Mouse (Mus musculus) erythroblast, adult 5-6 weeks (primary cell): ENCODE results near the gene Zfp629. TPM values are rescaled to one million over a fixed set of nuclear protein-coding genes. Genes with fewer than 3 reads are reported as not detected.
A peak's percentile ranks its signal among the peaks of the same experiment; 100 is the strongest.
"Not testable (repeated sequence)": the region's sequence is repeated elsewhere in the genome, so short reads cannot be mapped to it uniquely, and the experiment has no call there.

Source experiments
- ATAC-seq: replicated peaks from 2 replicates; pipeline ENCODE4 v1.8.0; 2016; ENCODE audit warnings: moderate number of reproducible peaks, mild to moderate bottlenecking, moderate TSS enrichment, inconsistent platforms; ENCODE audit not compliant: poor library complexity, low FRiP score, severe bottlenecking
- total RNA-seq, 2 experiments: library from RNA; stranded (forward) in 1 of 2; stranded (reverse) in 1 of 2; fragments of 150-400 nt in 1 of 2; fragments of 200-764, 138-1000 nt in 1 of 2; gene quantifications; 2 replicates each; pipeline versions ENCODE4 v1.2.3 to v1.2.4; 2015 to 2017; ENCODE audit warnings: low replicate concordance in 2 of 2

Gene Zfp629
- 0.77 and 0.84 TPM in 2 replicates for total RNA-seq (2015; ENCODE audit: low replicate concordance)
- total RNA-seq (2017; ENCODE audit: low replicate concordance), result 2.0 and 3.2 TPM in 2 replicates

DNA sequence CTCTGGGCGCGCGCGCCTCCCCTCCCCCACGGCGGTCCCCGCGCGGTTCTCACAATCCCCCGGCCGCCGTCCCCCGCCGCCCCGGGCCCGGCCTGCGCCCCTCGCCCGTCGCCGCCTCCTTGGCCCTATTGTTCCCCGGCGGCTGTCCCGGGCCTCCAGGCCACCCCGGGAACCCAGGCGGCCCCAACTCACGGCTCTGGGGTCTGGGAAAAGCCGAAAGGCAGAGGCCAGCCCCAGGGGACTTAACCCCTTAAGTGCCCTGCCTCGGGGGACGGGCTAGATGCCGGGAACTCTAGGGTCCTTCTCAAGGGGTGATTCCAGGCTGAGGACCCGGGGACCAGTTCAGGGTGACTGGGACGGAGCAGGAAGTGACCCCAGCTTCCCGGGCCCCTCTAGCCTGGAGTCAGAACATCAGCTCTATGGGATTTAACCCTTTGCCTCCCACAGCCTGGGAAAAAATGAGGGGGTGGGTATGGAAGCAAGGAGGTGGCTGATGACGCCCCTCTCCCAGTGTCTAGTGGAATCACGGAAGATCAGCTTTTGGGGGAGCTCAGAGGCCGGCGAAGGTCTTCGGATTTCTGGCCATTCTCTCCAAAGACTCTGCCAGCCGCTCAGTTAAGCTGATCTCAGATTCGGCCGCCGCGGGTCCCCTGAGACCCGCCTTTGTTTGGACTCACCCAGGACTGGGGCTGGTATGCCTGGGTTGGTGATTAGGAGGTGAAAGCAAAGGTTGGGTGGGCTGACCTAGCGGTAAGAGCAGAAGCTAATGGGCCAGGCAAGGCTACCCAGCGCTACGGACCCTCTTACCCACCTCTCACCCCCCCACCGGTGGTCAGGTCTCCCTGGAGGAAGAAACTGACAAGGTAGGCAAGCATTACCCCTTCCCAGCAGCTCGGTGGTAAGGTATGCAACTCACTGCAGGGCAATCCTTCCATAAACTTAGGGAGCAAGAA is at the start of gene Zfp629:
Gene Zfp629, minus strand, starts transcription at position 907 of the 953 bp plus-strand sequence.
- ATAC-seq, result no peak

DNA sequence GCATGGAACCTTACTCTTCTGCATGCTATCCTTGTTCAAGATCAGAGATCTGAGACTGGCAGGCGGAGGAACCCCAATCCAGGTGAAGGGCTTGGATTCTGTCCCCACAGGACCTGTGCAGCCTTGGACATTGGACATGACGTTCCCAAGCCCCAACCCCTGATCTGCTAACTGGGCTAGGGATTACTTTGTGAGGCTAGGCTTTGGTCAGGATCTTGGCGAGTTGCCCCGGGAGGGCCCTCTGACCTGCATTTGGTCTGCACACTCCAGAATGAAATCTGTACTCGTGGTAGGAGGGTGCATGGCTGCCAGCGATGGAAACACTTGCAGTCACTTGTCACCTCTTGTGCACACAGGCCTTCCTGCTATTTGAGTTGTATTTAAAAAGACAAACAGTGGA is 47.3 kb upstream of the Zfp629 start:
- no peak for ATAC-seq

DNA sequence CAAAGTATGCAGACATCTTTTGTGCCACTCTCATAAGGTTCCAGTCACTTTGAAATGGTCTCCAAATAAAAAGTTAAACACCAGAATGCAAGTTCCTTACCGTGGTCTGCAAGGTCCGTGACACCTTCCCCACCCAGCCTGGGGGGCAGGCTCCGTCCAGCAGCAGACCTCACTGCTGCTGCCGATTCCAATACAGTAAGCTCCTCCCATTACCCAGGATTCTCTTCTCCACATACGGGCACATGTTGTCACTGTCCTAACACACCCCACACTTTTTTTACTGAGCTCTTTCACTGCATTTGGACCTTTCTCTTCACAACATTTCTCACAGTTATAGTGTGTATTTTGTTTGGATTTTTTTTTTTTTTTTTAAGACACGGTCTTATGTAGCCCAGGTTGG is 46.2 kb upstream of the Zfp629 start:
- ATAC-seq, result no peak

- ATAC-seq, result no peak; the same call in 1 of the 2 replicates
These were observed 45.3 kb upstream of the Zfp629 start for GRCm38 (mm10) chr7:127660882-127661281.

DNA sequence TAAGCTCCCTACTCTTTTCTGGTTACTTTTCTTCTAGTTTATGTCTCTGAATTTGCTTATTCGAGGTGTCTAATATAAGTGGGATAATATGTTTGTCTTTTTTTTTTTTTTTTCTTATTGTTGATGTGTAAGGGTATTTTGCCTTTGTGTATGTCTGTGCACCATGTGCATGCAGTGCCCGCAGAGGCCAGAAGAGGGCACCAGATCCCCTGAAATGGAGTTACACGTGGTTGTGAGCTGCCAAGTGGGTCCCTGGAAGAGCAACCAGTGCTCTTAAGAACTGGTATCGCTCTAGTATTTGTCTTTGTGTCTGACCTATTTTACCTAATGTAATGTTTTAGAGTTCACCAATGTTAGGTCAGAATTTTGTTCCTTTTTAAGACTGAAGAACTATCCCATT is 41.3 kb upstream of the Zfp629 start:
- peak; percentile 58 for ATAC-seq

DNA sequence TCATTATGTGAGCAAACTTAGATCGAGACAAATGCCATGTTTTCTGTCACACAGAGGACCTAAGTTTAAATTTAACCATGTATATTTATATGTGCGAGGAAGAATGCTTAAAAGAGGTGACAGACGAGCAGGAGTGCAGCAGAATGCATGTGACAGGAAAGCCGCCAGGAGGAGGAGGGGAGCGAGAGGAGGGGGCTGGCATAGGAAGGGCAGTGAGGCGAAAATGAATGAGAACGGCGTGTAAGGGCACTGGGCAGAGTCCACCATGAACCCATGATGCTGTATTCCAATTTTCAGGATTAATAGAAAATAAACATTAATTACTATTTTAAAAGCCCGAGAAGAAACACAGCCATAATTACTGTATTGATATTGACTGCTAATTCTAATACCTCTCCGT is 38.7 kb upstream of the Zfp629 start:
- ATAC-seq, result no peak

- ATAC-seq, result no peak
These were observed 36.5 kb upstream of the Zfp629 start for GRCm38 (mm10) chr7:127652050-127652449.

DNA sequence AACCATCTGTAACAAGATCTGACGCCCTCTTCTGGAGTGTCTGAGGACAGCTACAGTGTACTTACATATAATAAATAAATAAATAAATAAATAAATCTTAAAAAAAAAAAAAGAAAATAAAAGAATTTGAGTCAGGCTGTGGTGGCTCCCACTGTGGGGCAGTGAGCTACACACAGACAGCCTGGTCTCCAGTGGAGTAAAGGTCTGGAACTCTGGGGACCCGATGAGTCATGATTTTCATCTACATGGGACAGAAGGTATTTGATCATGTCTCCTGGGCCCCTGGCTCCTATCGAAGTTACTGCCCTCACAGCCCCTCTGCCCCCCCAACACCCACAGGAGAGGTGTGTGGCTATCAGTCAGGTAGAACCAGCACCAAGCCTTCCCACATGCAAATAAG is 36.0 kb upstream of the Zfp629 start:
- ATAC-seq, result no peak

DNA sequence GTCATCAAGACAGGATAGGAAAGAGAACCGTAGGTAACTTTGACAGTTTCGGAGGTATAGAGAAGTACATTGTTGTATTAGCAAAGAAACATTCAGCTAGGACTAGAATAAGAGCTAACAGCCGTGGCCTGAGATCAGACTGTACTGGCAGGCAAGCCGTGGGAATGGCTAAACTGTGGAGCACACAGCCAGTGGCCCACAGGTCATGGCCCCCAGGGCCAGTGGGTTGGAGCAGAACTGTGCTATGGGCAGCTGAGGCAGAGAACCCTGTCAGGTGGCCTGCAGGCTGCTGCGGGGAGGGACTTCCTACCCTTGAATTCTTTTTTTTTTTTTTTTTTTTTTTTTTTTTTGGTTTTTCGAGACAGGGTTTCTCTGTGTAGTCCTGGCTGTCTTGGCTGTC is 33.6 kb upstream of the Zfp629 start:
- ATAC-seq, result no peak

GRCm38 (mm10) chr7:127648516-127649201 is 33.1 kb upstream of the Zfp629 start:
- no peak for ATAC-seq

GRCm38 (mm10) chr7:127647576-127647975 is 32.0 kb upstream of the Zfp629 start:
- not testable (repeated sequence) for ATAC-seq

DNA sequence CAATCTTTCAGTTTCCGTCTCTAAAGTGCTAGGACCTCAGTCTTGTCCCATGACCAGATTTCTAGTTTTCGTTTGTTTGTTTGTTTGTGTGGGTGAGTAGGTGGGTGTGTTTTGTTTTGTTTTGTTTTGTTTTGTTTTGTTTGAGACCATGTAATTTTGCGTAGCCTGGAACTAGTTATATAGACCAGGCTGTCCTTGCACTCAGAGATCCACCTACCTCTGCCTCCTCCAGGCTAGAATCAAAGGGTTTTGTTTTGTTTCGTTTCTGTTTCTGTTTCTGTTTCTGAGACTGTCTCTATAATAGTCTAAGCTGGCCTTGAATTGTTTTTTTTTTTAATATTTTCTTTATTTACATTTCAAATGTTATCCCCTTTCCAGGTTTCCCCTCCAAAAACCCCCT is 30.8 kb upstream of the Zfp629 start:
- no peak for ATAC-seq

DNA sequence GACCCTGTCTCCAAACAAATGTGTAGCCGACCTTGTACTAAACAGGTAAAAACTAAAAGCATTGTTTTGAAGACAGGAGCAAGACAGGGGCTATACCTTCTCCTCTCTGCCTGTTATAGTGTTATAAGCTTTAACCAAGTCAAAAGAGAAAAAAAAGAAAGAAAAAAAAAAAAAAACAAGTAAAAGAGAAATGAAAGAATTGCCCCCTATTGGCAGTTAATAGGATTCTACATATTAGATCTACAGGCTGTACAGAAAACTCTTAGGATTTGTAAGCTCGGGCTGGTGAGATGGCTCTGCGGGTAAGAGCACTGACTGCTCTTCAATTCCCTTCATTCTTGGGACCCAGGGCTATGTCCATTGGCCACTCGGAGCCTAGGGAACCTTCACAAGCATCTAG is 26.7 kb upstream of the Zfp629 start:
- ATAC-seq, result no peak

DNA sequence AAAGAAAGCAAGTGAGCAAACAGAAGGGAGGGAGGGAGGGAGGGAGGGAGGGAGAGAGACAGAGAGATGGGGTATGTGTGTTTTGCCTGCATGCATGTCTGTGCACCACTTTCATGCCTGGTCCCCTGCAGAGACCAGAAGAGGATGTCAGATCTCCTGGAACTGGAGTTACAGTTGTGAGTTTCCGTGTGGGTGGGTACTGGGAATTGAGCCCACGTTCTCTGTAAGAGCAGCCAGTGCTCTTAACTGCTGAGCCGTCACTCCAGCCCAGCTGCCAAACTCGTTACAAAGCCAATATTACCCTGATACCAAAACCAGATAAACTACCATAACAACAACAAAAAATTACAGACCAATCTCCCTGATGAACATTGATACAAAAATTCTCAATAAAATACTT is 25.7 kb upstream of the Zfp629 start:
- no peak for ATAC-seq

GRCm38 (mm10) chr7:127636963-127637362 is 21.4 kb upstream of the Zfp629 start:
- ATAC-seq, result no peak

DNA sequence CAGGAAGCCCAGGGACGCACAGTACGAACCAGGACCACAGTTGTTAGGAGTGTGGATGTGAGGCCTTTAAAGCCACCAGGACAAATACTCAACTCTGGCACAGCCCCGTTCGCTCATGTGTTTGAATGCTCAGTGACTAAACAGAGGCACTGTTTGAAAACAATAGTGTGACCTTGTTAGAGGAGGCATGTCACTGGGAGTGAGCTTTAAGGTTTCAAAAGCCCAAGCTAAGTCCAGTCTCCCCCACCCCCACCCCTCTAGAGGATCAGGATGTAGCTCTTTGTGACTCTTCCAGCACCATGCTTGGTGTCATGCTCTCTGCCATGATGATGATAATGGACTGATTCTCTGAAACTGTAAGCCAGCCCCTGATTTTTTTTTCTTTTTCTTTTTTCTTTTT is 15.8 kb upstream of the Zfp629 start:
- ATAC-seq, result no peak

DNA sequence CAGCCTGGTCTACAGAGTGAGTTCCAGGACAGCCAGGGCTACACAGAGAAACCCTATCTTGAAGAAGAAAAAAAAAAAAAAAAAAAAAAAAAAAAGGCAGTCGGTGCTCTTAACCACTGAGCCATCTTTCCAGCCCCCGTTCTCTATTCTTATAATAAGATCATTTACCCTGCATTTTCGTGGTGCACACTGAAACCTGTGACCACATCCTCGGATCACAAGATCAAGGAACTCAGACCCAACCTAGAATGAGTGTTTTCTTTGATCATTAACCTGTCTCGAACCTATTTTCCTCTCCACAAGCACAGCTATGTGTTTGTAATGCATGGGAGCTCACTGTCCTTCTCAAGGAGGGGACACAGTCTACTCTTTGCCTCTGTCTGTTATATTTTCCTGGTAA is 13.0 kb upstream of the Zfp629 start:
- no peak for ATAC-seq

GRCm38 (mm10) chr7:127626471-127626870 is 10.9 kb upstream of the Zfp629 start:
- ATAC-seq, result peak; percentile 100

DNA sequence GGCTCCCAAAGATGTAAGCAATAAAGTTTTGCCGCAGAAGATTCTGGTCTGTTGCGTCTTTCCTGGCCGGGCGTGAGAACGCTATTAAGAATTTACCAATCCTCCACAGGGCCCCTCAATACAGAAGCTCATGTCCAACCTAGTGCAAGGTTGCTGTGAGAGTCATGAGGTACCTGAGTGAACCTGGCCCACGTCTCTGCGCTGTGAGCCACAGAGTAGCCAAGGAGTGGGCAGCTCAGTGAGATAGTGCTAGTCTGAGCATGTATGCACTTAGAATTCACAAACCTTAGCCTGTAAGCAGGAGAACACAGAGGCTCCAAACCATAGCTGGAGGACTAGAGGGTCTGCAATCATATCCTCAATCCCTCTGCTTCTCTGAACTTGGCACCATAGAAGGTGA is 10.4 kb upstream of the Zfp629 start:
- peak; percentile 61 for ATAC-seq

DNA sequence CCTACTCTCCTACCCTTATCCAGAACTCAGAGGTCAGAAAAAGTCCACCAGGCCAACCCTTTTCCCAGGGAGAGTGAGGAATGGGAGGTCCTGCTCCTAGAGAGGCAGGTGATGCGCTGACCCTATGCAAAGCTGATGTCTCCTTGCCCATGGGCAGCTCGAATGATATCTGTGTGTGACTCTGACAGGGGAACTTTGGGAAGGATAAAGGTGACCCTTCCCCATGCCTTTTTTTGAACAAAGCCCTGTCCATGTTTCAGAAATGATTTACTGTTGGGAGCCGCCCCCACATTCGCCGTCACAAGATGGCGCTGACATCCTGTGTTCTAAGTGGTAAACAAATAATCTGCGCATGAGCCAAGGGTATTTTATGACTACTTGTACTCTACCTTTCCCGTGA is 2.8 kb upstream of the Zfp629 start:
- not testable (repeated sequence) for ATAC-seq

DNA sequence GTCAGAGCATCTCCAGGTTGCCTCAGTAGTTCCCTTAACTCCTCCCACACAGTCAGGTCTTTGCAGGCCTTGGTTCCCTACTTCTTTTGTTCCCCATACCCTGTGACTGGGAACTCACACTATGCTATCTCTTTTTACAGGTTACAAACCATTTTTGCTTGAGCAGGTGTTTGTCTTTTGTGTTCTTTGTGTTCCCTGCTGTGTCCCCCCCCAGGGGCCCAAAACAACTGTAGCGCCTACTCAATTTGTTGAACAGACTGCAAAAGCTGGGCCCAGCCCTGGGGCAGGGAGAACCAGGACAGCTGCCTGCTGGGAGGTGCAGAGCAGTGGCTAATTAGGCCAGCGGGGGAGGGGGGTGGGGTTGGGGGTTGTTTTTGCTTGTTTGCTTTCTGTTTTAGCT is 2.4 kb upstream of the Zfp629 start:
- ATAC-seq, result no peak
